Comparison of ENCODE assay signal across 8 mouse cellular contexts in genomic region chr8:69395050-69395789, GRCm38 (mm10). TPM values are rescaled to one million over a fixed set of nuclear protein-coding genes. Genes with fewer than 3 reads are reported as not detected.
DNase-seq lines count a peak whose midpoint lies in the region; ATAC-seq lines count a peak whose summit lies in the region.

No protein-coding gene starts in this region.

- H3K9me3 ChIP-seq in embryonic facial prominence, embryonic 13.5 days = peaks cover 32% of the 10 kb centered on the region
- H3K9me3 ChIP-seq in limb, embryonic 12.5 days = peaks cover 33% of the 10 kb centered on the region
- peaks cover 22% of the 10 kb centered on the region for H3K9me3 ChIP-seq in midbrain, embryonic 14.5 days (ENCODE audit: control insufficient read depth, low read length)

- peak overlapping the region; percentile 64 for H3K4me2 ChIP-seq in embryonic facial prominence, embryonic 13.5 days
- H3K4me2 ChIP-seq in limb, embryonic 12.5 days = peak overlapping the region; percentile 62
- peak overlapping the region; percentile 71 for H3K4me2 ChIP-seq in midbrain, embryonic 14.5 days (ENCODE audit: low read length)

- H3K36me3 ChIP-seq in embryonic facial prominence, embryonic 13.5 days = peaks cover 33% of the 10 kb centered on the region
- peaks cover 30% of the 10 kb centered on the region for H3K36me3 ChIP-seq in limb, embryonic 12.5 days
- no peaks in the 10 kb centered on the region for H3K36me3 ChIP-seq in midbrain, embryonic 14.5 days (ENCODE audit: control insufficient read depth, insufficient read depth, low read length)

- peak overlapping the region; percentile 77 for H3K4me3 ChIP-seq in embryonic facial prominence, embryonic 13.5 days
- H3K4me3 ChIP-seq in limb, embryonic 12.5 days (replicated peaks) = peak overlapping the region; percentile 71
- peak overlapping the region; percentile 76 for H3K4me3 ChIP-seq in midbrain, embryonic 14.5 days (replicated peaks; ENCODE audit: low read depth, low read length)

- H3K27ac ChIP-seq in embryonic facial prominence, embryonic 13.5 days = peak overlapping the region; percentile 99
- H3K27ac ChIP-seq in limb, embryonic 12.5 days = peak overlapping the region; percentile 99
- peak overlapping the region; percentile 96 for H3K27ac ChIP-seq in midbrain, embryonic 14.5 days (replicated peaks; ENCODE audit: low read depth, low read length)

- 1% methylated on average over 26 of the region's 26 CpGs for WGBS in embryonic facial prominence, embryonic 13.5 days
- 1% methylated on average over 26 of the region's 26 CpGs for WGBS in limb, embryonic 12.5 days
- WGBS in midbrain, embryonic 14.5 days = under 1% methylated on average over 26 of the region's 26 CpGs

- peak overlapping the region; percentile 93 for H3K9ac ChIP-seq in embryonic facial prominence, embryonic 13.5 days
- peak overlapping the region; percentile 87 for H3K9ac ChIP-seq in limb, embryonic 12.5 days (replicated peaks)
- H3K9ac ChIP-seq in midbrain, embryonic 14.5 days (replicated peaks; ENCODE audit: low read length) = peak overlapping the region; percentile 89

- peak; percentile 87 for DNase-seq in 3134 (ENCODE audit: extremely low read depth, insufficient read length, low spot score)
- DNase-seq in adrenal gland, postnatal 4 days (ENCODE audit: low spot score in 2 of 2) = peak; percentile 51 to 77
- peak; percentile 91 for DNase-seq in heart, adult 8-10 months (ENCODE audit: low spot score)
- peak; percentile 92 to 94 for DNase-seq in kidney, adult 8-10 months
- DNase-seq in midbrain, embryonic 14.5 days = peak; percentile 96
- peak; percentile 48 for DNase-seq in spleen, adult 12 weeks (ENCODE audit: low spot score)

- ATAC-seq in embryonic facial prominence, embryonic 13.5 days (ENCODE audit: insufficient number of reproducible peaks, insufficient read depth, low FRiP score, low TSS enrichment, low read depth) = peak; percentile 93
- peak; percentile 99 for ATAC-seq in limb, embryonic 12.5 days (ENCODE audit: insufficient number of reproducible peaks, insufficient read depth, low FRiP score, low TSS enrichment, low read depth)
- ATAC-seq in midbrain, embryonic 14.5 days (ENCODE audit: low FRiP score, low TSS enrichment) = peak; percentile 98

- H3K27me3 ChIP-seq in embryonic facial prominence, embryonic 13.5 days = no peaks in the 10 kb centered on the region
- H3K27me3 ChIP-seq in limb, embryonic 12.5 days = no peaks in the 10 kb centered on the region
- no peaks in the 10 kb centered on the region for H3K27me3 ChIP-seq in midbrain, embryonic 14.5 days (ENCODE audit: control insufficient read depth, insufficient read depth, low read length)

- peaks cover 7% of the 10 kb centered on the region; the same call in 1 of the 2 replicates for H3K4me1 ChIP-seq in embryonic facial prominence, embryonic 13.5 days
- H3K4me1 ChIP-seq in limb, embryonic 12.5 days (replicated peaks) = 0 out of 2 replicates have a peak, but pooled peaks cover 6% of the 10 kb centered on the region
- H3K4me1 ChIP-seq in midbrain, embryonic 14.5 days (ENCODE audit: control insufficient read depth, insufficient read depth, low read length) = peaks cover 11% of the 10 kb centered on the region; the same call in 1 of the 2 replicates

RNA-seq across cellular contexts. Expression of gene Gm9495, which starts 58.1 kb away (rescaled TPM):
- under 1 TPM in 1 of 2 experiments, not detected in 1; 0.11 TPM for total RNA-seq in adrenal gland, postnatal 4 days (2021)
- polyA plus RNA-seq in embryonic facial prominence, embryonic 13.5 days (2015; fragmentation: Nextera tagmentation; extraction: Ambion mirVana) = not detected in 2 replicates
- not detected for total RNA-seq in heart, adult 8-10 months (2022)
- not detected in 2 replicates for polyA plus RNA-seq in limb, embryonic 12.5 days (2016; fragmentation: Nextera tagmentation; extraction: Ambion mirVana)
- polyA plus RNA-seq in midbrain, embryonic 14.5 days (2014; fragmentation: Nextera tagmentation; extraction: Ambion mirVana) = 0.09 TPM in 1 of 2 replicates, not detected in the other

Comparison
In these comparisons a context has a peak if more than half of its experiments do, and no peak if none do; other contexts are left out.
1. Peak in every context shown above with its lines: DNase-seq, ATAC-seq, H3K4me3 ChIP-seq and H3K27ac ChIP-seq.